Mouse (Mus musculus): ENCODE measurements at regions not wholly inside any gene's neighbourhood (a gene's known extent, or its start where the extent isn't known, plus 50 kb on each side); places are given as distances from the start of the nearest gene placed in this dataset.

DNA sequence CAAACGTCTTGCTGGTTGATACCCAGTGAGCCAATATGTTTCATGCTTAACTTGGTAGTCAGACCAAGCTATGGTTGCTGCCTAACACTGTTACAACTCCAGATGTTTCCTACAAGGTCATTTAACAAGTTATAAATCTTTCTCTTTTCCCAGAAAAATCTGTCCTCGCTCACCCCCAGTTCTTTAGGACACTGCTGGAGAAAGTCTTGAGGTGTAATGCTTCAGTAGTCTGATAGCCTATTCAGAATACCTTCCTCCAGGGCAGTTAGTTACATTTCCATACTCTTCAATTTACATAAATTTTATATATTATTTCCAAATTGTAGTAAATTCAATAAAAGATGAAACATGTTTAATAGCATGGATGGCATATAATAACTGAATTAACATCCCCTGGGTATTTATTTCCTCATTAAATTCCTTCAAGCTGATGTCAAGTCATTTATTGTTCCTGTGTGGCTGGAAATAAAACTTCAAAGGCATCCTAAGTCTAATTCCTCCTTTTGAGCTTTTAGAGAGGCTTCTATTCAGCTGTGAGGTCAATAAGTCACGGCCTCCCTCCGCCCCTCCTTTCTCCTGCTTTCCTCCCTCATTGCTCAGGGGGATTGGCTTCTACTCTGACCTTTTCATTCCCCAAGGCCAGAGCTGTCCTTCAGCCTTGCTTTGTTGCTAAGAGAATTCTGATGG is 738.4 kb upstream of the Chrm3 start:
- DNase-seq (ENCODE audit: low spot score) (peak; percentile 70), ATAC-seq (ENCODE audit: insufficient number of reproducible peaks, low FRiP score, low TSS enrichment, low read depth) (peak; percentile 82)
- Histone ChIP-seq H3K4me2 (ENCODE audit: low read depth, severe bottlenecking) (no peak overlapping the region), H3K36me3 (ENCODE audit: control insufficient read depth, insufficient read depth, low read length) (no peaks in the 10 kb centered on the region), H3K9ac (ENCODE audit: low read length) (no peak overlapping the region), H3K27me3 (ENCODE audit: control insufficient read depth, insufficient read depth, low read length) (no peaks in the 10 kb centered on the region), H3K4me3 (ENCODE audit: low read depth, low read length) (no peak overlapping the region), H3K4me1 (ENCODE audit: control insufficient read depth, insufficient read depth, low read length) (peaks cover 9% of the 10 kb centered on the region), H3K9me3 (ENCODE audit: control insufficient read depth, low read length) (no peaks in the 10 kb centered on the region), H3K27ac (replicated peaks; ENCODE audit: low read depth, low read length) (no peak overlapping the region)
- WGBS = 0% methylated on average over 4 of the region's 4 CpGs

DNA sequence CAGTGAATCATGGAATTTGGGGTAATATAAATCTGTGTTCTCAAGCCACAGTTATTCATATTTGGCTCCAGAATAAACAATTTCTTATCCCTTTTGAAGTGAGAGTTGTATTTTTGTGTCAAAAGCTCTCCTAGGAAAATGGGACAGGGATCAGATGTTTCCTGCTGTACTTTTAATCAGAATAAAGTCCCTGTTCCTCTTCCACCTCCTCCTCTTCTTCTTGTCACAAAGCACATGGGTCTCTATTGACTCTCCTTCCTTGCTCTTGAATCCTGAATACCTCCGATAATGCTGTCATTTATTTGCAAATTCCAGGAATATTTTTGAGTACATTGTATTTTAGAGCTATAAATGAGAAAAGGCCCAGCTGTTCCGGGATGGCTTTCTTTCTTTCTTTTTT is 732.3 kb upstream of the Chrm3 start:
- no peaks in the 10 kb centered on the region for H3K27me3 ChIP-seq (ENCODE audit: control insufficient read depth, insufficient read depth, low read length)
- WGBS = 92% methylated on average over 2 of the region's 2 CpGs
- no peak for ATAC-seq (ENCODE audit: insufficient number of reproducible peaks, low FRiP score, low TSS enrichment, low read depth)
- peaks cover under 1% of the 10 kb centered on the region; the same call in 1 of the 2 replicates for H3K4me1 ChIP-seq (ENCODE audit: control insufficient read depth, insufficient read depth, low read length)
- no peak overlapping the region for H3K9ac ChIP-seq (ENCODE audit: low read length)
- no peaks in the 10 kb centered on the region for H3K36me3 ChIP-seq (ENCODE audit: control insufficient read depth, insufficient read depth, low read length)
- no peak overlapping the region for H3K4me2 ChIP-seq (ENCODE audit: low read depth, severe bottlenecking)
- H3K4me3 ChIP-seq (ENCODE audit: low read depth, low read length) = no peak overlapping the region
- no peak overlapping the region for H3K27ac ChIP-seq (replicated peaks; ENCODE audit: low read depth, low read length)
- no peak for DNase-seq (ENCODE audit: low spot score)
- H3K9me3 ChIP-seq (ENCODE audit: control insufficient read depth, low read length) = no peaks in the 10 kb centered on the region
